Mouse (Mus musculus) stomach, postnatal 0 days (tissue): Measurements from ENCODE around the gene Gm10413. TPM values are rescaled to one million over a fixed set of nuclear protein-coding genes. Genes with fewer than 3 reads are reported as not detected.
"Not testable (repeated sequence)": the region's sequence is repeated elsewhere in the genome, so short reads cannot be mapped to it uniquely, and the experiment has no call there.

Experiments
- ATAC-seq: fragments of 200-750 bp; cut with Nextera tagmentation; 2 replicates; pipeline ENCODE4 v1.8.0; 2017; ENCODE audit not compliant: low FRiP score, low TSS enrichment
- DNase-seq: peaks from one replicate; pipeline ENCODE4 v3.0.0-alpha.2; 2016; ENCODE audit warnings: low spot score
- H3K27ac ChIP-seq: fragments of 300-500 bp; sonication (generic); replicated peaks from 2 replicates; pipeline ENCODE4 v1.5.1; 2014; ENCODE audit warnings: mild to moderate bottlenecking, control low read depth
- H3K27me3 ChIP-seq: fragments of 300-500 bp; sonication (generic); 2 replicates; pipeline ENCODE4 v1.6.1; 2014; ENCODE audit warnings: low read length; ENCODE audit not compliant: control insufficient read depth, insufficient read depth
- H3K36me3 ChIP-seq: fragments of 300-500 bp; sonication (generic); 2 replicates; pipeline ENCODE4 v1.6.1; 2014; ENCODE audit warnings: low read length, mixed read lengths; ENCODE audit not compliant: control insufficient read depth, insufficient read depth
- H3K4me1 ChIP-seq: fragments of 300-500 bp; sonication (generic); replicated peaks from 2 replicates; pipeline ENCODE4 v1.6.1; 2014; ENCODE audit warnings: antibody characterized with exemption; ENCODE audit not compliant: control insufficient read depth, insufficient read depth
- H3K4me2 ChIP-seq: fragments of 300-500 bp; sonication (generic); replicated peaks from 2 replicates; pipeline ENCODE4 v1.6.1; 2014; ENCODE audit warnings: low read depth, mild to moderate bottlenecking, control low read depth, moderate library complexity
- H3K4me3 ChIP-seq: fragments of 300-500 bp; sonication (generic); 2 replicates; pipeline ENCODE4 v1.5.1; 2014; ENCODE audit warnings: low read depth, low read length, control low read depth
- H3K9ac ChIP-seq: fragments of 300-500 bp; sonication (generic); 2 replicates; pipeline ENCODE4 v1.6.1; 2014; ENCODE audit warnings: mild to moderate bottlenecking, low read length, control low read depth, mixed read lengths
- H3K9me3 ChIP-seq: fragments of 300-500 bp; sonication (generic); 2 replicates; pipeline ENCODE4 v1.6.1; 2016; ENCODE audit warnings: low read length; ENCODE audit not compliant: control insufficient read depth
- WGBS: fragments of 180-500 bp; shearing (Covaris S2); extraction: QIAGEN DNeasy Blood & Tissue Kit; methylation state at CpG from one replicate; pipeline ENCODE4 v1.1.7; 2014; 5-methylcytosine and 5-hydroxymethylcytosine counted together
- polyA plus RNA-seq: library from polyadenylated mRNA; unstranded; fragments of >200 nt; fragmentation: Nextera tagmentation; extraction: Ambion mirVana; gene quantifications from 2 replicates; pipeline ENCODE4 v1.2.1, GENCODE M21; 2015

The Gm10413 gene
- polyA plus RNA-seq: not detected in 2 replicates

DNA sequence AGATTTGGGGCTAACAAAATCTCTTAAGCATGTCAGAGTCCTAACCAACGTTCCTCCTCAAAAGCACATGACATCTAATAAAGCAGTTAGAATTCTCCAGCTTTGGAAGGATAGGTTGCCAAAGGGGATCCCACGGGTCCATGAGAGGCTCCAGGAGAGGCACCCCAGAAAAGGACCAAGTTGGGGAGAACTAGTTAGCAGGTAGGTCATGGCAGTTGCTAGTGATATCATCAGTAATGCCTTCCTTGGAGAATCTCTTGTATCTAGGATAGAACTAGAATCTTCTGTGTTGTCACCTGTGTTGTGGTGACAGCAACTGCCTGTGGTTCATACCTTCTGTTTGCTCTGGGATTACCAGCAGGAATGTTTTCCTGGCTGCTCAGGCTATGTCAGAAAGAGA, at the start of gene Gm10413:
Gene Gm10413, plus strand, starts transcription at position 301 of the 400 bp plus-strand sequence.
- DNase-seq, H3K4me3 ChIP-seq, H3K9ac ChIP-seq, H3K27ac ChIP-seq, H3K36me3 ChIP-seq, H3K4me2 ChIP-seq, ATAC-seq, H3K27me3 ChIP-seq, H3K4me1 ChIP-seq, H3K9me3 ChIP-seq: not testable (repeated sequence)
- no CpG with 5 or more reads among the region's 2 CpGs for WGBS

- ATAC-seq, H3K4me1 ChIP-seq, H3K9ac ChIP-seq, H3K9me3 ChIP-seq, H3K36me3 ChIP-seq, H3K27ac ChIP-seq, H3K4me2 ChIP-seq, H3K4me3 ChIP-seq, H3K27me3 ChIP-seq, DNase-seq: not testable (repeated sequence)
- no CpG with 5 or more reads among the region's 32 CpGs for WGBS
Observed at GRCm38 (mm10) chr14:3412314-3412713, 17.4 kb downstream of the Gm10413 start, which contains the start of gene Gm10409. Gm10409 (plus strand) TSS chr14:3412614.

- no CpG with 5 or more reads among the region's 2 CpGs for WGBS
- not testable (repeated sequence) for H3K27ac ChIP-seq, H3K9me3 ChIP-seq, H3K36me3 ChIP-seq, ATAC-seq, H3K4me1 ChIP-seq, H3K9ac ChIP-seq, DNase-seq, H3K4me2 ChIP-seq, H3K27me3 ChIP-seq, H3K4me3 ChIP-seq
Observed at GRCm38 (mm10) chr14:3427803-3428202, 32.9 kb downstream of the Gm10413 start, which contains the start of gene Gm3005. Gm3005 (plus strand) TSS chr14:3428103.

DNA sequence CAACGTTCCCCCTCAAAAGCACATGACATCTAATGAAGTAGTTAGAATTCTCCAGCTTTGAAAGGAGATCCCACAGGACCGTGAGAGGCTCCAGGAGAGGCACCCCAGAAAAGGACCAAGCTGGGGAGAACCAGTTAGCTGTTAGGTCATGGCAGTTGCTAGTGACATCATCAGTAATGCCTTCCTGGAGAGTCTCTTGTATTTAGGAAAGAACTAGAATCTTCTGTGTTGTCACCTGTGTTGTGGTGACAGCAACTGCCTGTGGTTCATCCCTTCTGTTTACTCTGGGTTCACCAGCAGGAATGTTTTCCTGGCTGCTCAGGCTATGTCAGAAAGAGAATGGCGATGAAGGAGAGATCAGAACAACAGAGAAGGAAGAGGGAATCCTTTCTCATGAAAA, 54.2 kb downstream of the Gm10413 start, which contains the start of gene Gm10408:
Gene Gm10408, plus strand, starts transcription at position 301 of the 400 bp plus-strand sequence.
- not testable (repeated sequence) for ATAC-seq, DNase-seq, H3K4me1 ChIP-seq, H3K9me3 ChIP-seq, H3K27ac ChIP-seq, H3K36me3 ChIP-seq, H3K27me3 ChIP-seq, H3K4me2 ChIP-seq, H3K4me3 ChIP-seq, H3K9ac ChIP-seq
- no CpG with 5 or more reads among the region's 3 CpGs for WGBS

Other genes starting within 250 kb of the Gm10413 start
- gene Gm5795, start 206.8 kb upstream of the Gm10413 start, polyA plus RNA-seq: 0.13 TPM in 1 of 2 replicates, not detected in the other
- 1.9 and 2.3 TPM in 2 replicates for gene D830030K20Rik, start 186.6 kb upstream of the Gm10413 start, polyA plus RNA-seq
- not detected in 2 replicates for gene Gm2956, start 62.5 kb upstream of the Gm10413 start, polyA plus RNA-seq
- 0.22 and 0.32 TPM in 2 replicates for gene Gm10409, start 17.5 kb downstream of the Gm10413 start, polyA plus RNA-seq
- gene Gm3005, start 33.0 kb downstream of the Gm10413 start, polyA plus RNA-seq: 0.13 and 0.67 TPM in 2 replicates
- 0.08 TPM in 1 of 2 replicates, not detected in the other for gene Gm10408, start 54.3 kb downstream of the Gm10413 start, polyA plus RNA-seq
- gene Gm3012, start 239.4 kb downstream of the Gm10413 start, polyA plus RNA-seq: not detected in 2 replicates